Mouse (Mus musculus): ENCODE measurements around the gene Thegl.

GRCm38 (mm10) chr5:77067321-77067720 is 51.5 kb downstream of the Thegl start:
- TF ChIP-seq POLR2A (IDR thresholded peaks at IDR 0.05; ENCODE audit: borderline replicate concordance, extremely low read depth, low read depth, low read length) (no peak), CTCF (IDR thresholded peaks at IDR 0.05; ENCODE audit: insufficient read depth, low read length) (no peak)

Measured in lung, adult 2 months (tissue).